Mouse (Mus musculus) ES-Bruce4 (cell line): ENCODE data around the gene Mpv17.

Experiments
- CTCF ChIP-seq: IDR thresholded peaks from one replicate; pipeline ENCODE4 v1.8.1; 2011; ENCODE audit warnings: low read depth, low read length
- POLR2A ChIP-seq: IDR thresholded peaks from one replicate; pipeline ENCODE4 v1.8.1; 2011; ENCODE audit warnings: low read length; ENCODE audit not compliant: insufficient read depth

DNA sequence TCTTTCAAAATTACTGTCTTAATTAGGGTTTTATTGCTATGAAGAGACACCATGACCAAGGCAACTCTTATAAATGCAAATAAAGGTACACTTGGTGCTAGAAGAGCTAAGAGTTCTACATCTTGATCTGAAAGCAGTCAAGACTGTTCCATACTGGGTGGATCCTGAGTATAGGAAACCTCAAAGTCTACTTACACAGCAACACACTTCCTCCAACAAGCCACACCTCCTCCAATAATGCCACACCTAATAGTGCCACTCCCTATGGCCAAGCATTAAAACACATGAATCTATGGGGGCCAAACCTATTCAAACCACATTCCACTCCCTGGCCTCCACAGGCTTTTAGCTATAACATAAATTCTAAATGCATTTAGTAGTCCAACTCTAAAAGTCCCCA is 8.4 kb upstream of the Mpv17 start:
- no peak for TF ChIP-seq CTCF
- TF ChIP-seq POLR2A = no peak
